Mouse (Mus musculus): Measurements from ENCODE around the gene Gm867.
A peak's percentile ranks its signal among the peaks of the same experiment; 100 is the strongest.

Gm867 gene

DNA sequence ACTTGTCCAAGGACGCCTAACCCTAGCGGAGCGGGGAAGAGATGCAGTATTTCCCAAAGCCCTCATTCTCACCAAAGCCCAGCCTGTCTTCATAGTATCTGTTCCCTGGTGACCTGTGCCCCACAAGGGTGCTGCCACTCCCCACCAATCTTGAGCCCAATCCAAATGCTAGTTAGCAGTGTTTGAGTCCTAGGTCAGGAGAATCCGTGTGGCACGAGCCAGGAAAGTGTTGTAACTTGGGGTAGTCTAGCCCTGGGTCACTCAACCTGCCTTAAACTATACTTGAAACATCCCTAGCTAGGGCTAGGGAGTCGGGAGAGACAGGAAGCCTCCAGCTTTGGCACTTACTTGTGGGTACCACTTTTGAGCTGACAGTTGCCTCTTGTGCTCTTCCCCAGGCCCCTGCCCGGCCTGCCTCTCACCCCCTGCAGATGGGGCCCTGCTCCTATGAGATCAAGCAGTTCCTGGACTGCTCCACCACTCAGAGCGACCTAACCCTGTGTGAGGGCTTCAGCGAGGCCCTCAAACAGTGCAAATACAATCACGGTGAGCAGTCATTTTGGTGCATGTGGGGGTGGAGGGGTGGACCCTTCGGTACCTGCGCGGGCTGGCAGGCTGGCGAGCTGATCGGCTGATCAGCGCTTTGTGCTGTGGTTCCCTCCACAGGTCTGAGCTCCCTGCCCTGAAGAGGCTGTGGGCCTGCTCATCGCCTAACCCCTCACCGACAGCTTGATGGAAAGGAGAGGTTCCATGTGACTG lies 3.4 kb downstream of the Gm867 start:
- no peak for DNase-seq (ENCODE audit: low spot score in 2 of 2)

DNA sequence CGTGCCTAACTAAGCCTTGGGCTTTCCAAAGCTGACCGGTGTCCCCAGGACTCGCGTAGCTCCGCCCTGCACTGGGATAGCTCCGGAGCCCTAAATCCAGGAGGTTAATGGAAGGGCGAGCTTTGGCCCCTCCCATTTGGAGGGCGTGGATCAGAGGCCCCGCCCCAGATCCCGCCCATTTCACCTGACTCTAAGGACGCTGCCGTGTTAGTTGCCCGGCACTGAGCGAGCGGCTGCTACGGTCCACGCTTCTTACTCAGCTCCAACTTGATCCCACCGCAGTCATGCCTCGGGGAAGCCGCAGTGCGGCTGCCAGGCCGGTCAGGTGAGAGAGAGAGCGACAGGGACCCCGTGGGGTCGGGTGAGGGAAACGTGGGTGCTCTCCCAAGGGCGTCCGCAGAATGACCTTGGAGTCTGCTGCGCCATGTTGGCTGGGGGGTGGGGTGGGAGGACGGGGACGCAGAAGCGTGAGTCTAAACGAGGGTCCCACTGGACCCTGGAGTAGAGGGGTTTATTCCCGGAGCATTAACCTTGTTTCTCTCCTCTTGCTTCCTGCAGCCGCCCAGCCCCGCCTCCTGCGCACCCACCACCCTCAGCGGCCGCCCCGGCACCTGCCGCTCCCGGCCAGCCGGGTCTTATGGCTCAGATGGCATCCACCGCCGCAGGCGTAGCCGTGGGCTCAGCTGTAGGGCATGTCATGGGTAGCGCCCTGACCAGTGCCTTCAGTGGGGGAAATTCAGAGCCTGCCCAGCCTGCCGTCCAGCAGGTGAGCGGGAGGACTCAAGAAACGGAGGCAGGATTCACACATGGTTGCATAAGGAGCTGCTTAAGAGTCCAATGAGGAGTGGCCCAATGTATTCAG lies 4.6 kb downstream of the Gm867 start, which contains the start of gene Mmp11:
Gene Mmp11 (minus strand): TSS at position 817 of the 862 bp plus-strand sequence.
- peak; percentile 58 to 75 for DNase-seq (ENCODE audit: low spot score in 2 of 2)

DNA sequence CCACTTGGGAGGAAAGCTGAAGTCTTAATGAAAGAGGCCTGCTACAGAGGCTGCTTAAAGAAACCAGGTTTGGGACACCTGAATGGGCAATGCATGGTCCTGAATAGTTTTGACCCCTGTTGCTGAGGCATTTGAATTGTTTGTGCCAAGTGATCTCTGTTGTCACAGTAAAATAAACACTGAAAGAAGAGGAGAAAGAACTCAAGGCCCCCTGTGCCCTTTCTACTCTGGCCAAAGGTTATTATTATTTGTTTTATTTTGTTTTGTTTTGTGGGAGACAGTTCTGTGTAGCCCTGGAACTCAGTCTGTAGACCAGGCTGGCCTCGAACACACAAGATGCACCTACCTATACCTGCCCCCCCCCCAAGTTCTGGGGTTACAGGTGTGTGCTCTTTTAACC lies 5.5 kb downstream of the Gm867 start:
- DNase-seq (ENCODE audit: low spot score in 2 of 2) = no peak

GRCm38 (mm10) chr10:75932891-75933290 lies 7.6 kb downstream of the Gm867 start, which contains the start of gene Chchd10:
Gene Chchd10 (plus strand): TSS chr10:75933130.
- DNase-seq (ENCODE audit: low spot score in 2 of 2) = no peak

GRCm38 (mm10) chr10:75932081-75932678 lies 8.3 kb downstream of the Gm867 start:
- peak; percentile 47 to 57 for DNase-seq (ENCODE audit: low spot score in 2 of 2)

DNA sequence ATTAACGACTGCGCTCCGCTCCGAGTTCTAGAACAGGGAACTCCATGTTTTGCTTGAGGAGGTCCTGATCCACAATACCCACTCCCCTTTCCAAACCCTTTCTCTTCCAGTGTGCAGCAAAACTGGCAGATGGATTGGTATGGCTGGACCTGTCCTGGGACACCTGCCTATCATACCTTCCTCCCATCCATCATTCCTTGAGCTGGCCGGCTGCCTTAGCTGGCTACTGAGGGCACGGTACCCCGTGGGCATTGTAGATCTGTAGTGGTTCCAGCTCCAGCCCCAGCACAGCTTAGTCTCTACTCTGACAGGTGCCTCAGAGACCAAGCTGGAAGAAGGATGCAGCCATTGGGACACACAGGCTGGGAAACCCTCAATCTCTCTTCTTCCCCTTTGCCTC lies 9.2 kb downstream of the Gm867 start:
- no peak for DNase-seq (ENCODE audit: low spot score in 2 of 2)

DNA sequence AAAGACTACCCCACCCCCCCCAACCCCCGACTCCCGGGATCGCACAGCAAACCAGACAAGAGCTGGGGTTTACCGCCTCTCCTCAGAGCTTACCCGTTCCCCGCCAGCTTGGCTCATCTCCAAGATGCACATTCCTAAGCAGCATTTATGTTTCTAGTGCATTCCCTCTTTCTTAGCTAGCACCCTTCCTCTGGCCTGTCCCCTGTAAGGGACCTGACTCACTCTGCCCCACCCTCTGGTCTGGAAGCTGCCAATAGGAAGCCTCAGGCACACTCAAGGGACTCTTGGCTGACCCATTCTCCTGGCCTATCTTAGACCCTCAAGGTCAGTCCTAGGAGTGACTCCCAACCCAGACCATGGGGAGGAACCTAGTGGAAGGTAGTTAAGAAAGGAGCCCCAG lies 10.2 kb downstream of the Gm867 start:
- no peak for DNase-seq (ENCODE audit: low spot score in 2 of 2)

DNA sequence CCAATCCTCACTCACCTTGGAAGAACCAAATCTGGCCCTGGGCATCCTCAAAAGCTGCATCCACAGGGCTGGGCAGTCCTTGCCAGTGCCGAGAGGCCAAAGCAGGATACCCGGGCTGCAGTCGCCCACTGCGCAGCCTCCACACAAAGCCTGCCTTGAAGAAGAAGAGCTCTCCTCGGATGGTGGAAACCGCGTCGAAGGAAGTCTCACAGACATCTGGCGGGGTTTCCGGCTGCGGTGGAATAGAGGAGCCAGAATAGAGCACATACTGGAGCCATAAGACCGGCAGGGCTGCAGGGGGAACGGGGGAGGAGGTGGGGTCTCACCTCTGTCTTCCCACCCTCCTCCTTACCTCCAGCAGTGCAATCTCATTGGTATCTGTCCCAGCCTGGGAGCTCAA lies 14.1 kb downstream of the Gm867 start:
- no peak for DNase-seq (ENCODE audit: low spot score in 2 of 2)

DNA sequence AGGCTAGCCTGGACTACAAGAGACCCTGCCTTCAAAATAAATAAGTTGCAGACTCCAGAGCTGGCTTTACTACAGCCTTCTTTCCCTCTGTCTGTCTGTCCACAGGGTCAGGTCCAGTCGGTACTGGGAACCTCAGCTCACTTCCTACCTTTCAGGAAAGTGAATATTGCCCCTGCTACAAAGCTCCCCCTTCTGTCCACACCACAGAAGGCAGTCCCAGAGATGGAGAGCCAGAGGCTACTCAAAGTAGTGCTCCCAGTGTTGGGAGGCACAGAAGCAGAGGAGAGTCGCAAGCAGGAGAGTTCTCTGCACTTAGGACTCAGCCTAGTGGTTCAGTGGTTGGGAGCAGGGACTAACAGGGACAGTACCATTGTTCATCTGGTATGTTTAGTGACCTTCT lies 16.1 kb downstream of the Gm867 start:
- DNase-seq (ENCODE audit: low spot score in 2 of 2) = no peak

DNA sequence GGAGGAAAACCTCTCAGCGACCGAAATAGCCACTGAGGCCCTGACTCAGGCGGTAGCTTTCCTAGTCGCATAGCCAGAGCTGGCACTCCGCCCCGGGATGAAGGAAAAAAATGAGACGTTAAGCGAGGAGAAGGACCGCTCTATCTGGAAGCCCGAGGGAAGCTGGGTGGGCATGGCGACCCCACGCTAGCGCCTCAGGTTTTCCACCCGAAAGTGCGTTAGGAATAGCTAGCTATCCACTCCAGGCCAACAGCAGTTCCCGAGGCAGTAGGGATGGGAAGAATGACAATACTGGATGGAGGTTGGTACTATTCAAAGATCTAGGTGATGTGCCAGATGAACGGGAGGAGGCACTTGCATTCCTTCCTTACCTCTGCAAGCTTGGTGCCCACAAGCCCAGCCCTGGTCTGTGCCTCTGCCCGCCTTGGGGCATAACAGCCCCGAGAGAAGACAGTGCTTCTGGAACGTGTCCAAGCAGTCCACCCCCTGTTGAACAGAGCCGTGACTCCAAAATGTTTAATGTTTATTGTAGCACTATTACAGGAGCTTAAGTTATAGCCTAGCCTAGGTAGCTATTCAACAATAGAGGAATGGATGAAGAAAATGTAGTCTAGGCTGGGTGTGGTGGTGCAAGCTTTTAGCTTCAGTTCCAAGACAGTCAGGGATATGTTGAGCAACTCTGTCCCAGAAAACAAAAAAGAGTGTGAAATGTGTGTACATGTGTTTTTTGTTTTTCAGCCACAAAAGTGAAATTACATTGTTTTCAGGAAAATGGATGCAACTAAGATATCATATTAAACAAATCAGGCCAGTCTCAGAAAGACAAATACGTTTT lies 18.5 kb downstream of the Gm867 start:
- no peak for DNase-seq (ENCODE audit: low spot score in 2 of 2)

GRCm38 (mm10) chr10:75921026-75921725 lies 19.3 kb downstream of the Gm867 start, which contains the start of gene Smarcb1:
Gene Smarcb1 (minus strand): TSS chr10:75921617.
- peak; percentile 96 to 97 for DNase-seq (ENCODE audit: low spot score in 2 of 2)

- DNase-seq (ENCODE audit: low spot score in 2 of 2) = no peak
Measured at GRCm38 (mm10) chr10:75919026-75919425, 21.4 kb downstream of the Gm867 start.

DNA sequence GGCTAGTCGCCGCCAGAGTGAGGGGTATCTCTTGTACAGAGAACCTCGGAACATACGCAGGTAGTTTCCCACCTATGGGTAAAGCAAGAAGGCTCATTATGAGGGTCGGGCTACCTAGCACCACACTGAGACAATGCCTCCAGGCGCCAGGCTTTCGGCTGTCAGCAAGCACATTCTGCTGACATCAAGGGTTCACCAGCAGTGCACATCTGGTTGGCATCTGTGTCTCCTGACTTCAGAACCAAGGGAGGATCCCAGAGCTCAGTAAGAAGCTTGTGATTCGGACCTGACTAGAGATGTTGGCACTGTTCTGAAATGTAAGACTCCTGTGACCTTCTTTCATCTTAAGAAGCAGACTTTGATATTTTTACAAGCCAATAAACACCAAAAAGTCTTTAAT lies 23.6 kb downstream of the Gm867 start:
- DNase-seq (ENCODE audit: low spot score in 2 of 2) = no peak

DNA sequence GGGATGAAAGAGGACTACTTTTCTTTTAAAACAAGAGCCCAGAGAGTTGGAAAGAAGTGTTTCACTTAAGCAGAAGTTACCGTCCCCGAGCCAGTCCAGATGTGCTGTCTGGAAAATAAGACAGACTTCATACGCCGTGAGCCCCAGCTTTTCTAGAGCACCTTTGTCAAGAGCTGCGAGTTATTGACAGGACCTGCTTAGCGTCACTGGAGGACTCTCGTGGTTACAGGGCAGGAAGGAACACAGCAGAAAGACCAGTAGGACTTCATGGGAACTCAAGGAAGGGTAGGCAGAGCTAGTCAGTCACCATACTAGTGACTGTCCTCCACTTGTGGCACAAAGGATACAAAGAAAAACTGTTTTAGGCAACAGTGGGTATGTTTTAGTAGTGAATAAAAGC lies 24.9 kb downstream of the Gm867 start:
- DNase-seq (ENCODE audit: low spot score in 2 of 2) = no peak

- no peak for DNase-seq (ENCODE audit: low spot score in 2 of 2)
Measured at GRCm38 (mm10) chr10:75913013-75913589, 27.4 kb downstream of the Gm867 start.

- no peak for DNase-seq (ENCODE audit: low spot score in 2 of 2)
Measured at GRCm38 (mm10) chr10:75910698-75911097, 29.8 kb downstream of the Gm867 start.

- no peak for DNase-seq (ENCODE audit: low spot score in 2 of 2)
Measured at GRCm38 (mm10) chr10:75906882-75907281, 33.6 kb downstream of the Gm867 start.

DNA sequence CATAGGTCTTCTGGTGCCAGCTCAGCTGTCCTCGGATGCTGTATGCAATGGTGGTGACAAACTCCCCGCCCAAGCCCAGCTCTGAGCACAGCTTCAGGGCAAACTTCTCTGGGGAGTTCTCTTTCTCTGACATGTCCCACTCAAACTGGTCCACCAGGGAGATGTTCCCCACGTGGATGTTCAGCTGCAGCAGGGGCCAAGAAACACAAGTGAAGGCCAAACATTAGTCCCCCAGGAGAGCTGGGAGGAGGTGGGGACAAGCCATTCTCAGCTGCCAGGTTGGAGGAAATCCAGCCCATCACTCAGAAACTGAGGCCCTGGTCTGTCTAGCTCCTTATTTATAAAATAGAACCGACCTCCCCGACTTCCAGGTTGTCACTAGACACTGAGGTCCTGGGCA lies 36.1 kb downstream of the Gm867 start:
- peak; percentile 25 to 31 for DNase-seq (ENCODE audit: low spot score in 2 of 2)

- peak; percentile 85 to 86 for DNase-seq (ENCODE audit: low spot score in 2 of 2)
Measured at GRCm38 (mm10) chr10:75898846-75899245, 41.6 kb downstream of the Gm867 start.

- no peak for DNase-seq (ENCODE audit: low spot score in 2 of 2)
Measured at GRCm38 (mm10) chr10:75898039-75898564, 42.4 kb downstream of the Gm867 start.
